Mouse (Mus musculus) naive thymus-derived CD4-positive, alpha-beta T cell, adult 5 months (primary cell): ENCODE results near the gene Arhgef2. TPM values are rescaled to one million over a fixed set of nuclear protein-coding genes. Genes with fewer than 3 reads are reported as not detected.

Source experiments
- polyA plus RNA-seq: library from polyadenylated mRNA; unstranded; fragments of 100-300 nt; shearing (Covaris generic); gene quantifications from one replicate; pipeline ENCODE4 v1.2.1, GENCODE M21; 2017

Gene Arhgef2
- polyA plus RNA-seq = 64.4 TPM

GRCm38 (mm10) chr3:88605666-88606065 lies at the start of gene Arhgef2:
Gene Arhgef2 (plus strand): TSS chr3:88605966.

GRCm38 (mm10) chr3:88575540-88575939 lies 30.2 kb upstream of the Arhgef2 start, which contains the start of gene Ssr2:
Gene Ssr2 (plus strand): TSS chr3:88575876.

GRCm38 (mm10) chr3:88652846-88653515 lies 47.2 kb downstream of the Arhgef2 start, which contains the start of gene Rxfp4:
Gene Rxfp4 (minus strand): TSS chr3:88653142.

GRCm38 (mm10) chr3:88684980-88685941 lies 79.5 kb downstream of the Arhgef2 start, which contains the start of gene Khdc4:
Gene Khdc4 (plus strand): TSS chr3:88685803.

Other genes starting within 250 kb of the Arhgef2 start
- not detected for gene Paqr6, start 241.4 kb upstream of the Arhgef2 start, polyA plus RNA-seq
- gene Bglap3, start 233.2 kb upstream of the Arhgef2 start, polyA plus RNA-seq = not detected
- gene Bglap2, start 227.3 kb upstream of the Arhgef2 start, polyA plus RNA-seq = not detected
- not detected for gene Bglap, start 221.5 kb upstream of the Arhgef2 start, polyA plus RNA-seq
- 48.2 TPM for gene Pmf1, start 195.6 kb upstream of the Arhgef2 start, polyA plus RNA-seq
- 17.4 TPM for gene Slc25a44, start 180.8 kb upstream of the Arhgef2 start, polyA plus RNA-seq
- gene Sema4a, start 144.8 kb upstream of the Arhgef2 start, polyA plus RNA-seq = 177 TPM
- 27.4 TPM for gene Lmna, start 96.0 kb upstream of the Arhgef2 start, polyA plus RNA-seq
- gene Mex3a, start 73.6 kb upstream of the Arhgef2 start, polyA plus RNA-seq = 0.20 TPM
- gene Rab25, start 57.7 kb upstream of the Arhgef2 start, polyA plus RNA-seq = 0.32 TPM
- 107 TPM for gene Lamtor2, start 52.9 kb upstream of the Arhgef2 start, polyA plus RNA-seq
- 52.6 TPM for gene Ubqln4, start 52.2 kb upstream of the Arhgef2 start, polyA plus RNA-seq
- gene Ssr2, start 30.1 kb upstream of the Arhgef2 start, polyA plus RNA-seq = 66.4 TPM
- not detected for gene Rxfp4, start 47.2 kb downstream of the Arhgef2 start, polyA plus RNA-seq
- gene Khdc4, start 79.8 kb downstream of the Arhgef2 start, polyA plus RNA-seq = 155 TPM
- gene Rit1, start 110.9 kb downstream of the Arhgef2 start, polyA plus RNA-seq = 27.8 TPM
- 18.1 TPM for gene Syt11, start 169.2 kb downstream of the Arhgef2 start, polyA plus RNA-seq
- 26.7 TPM for gene Gon4l, start 229.3 kb downstream of the Arhgef2 start, polyA plus RNA-seq